Mouse (Mus musculus) midbrain, embryonic 15.5 days (tissue): ENCODE data around the gene Cdc37l1. TPM values are rescaled to one million over a fixed set of nuclear protein-coding genes. Genes with fewer than 3 reads are reported as not detected.
"Not testable (repeated sequence)": the region's sequence is repeated elsewhere in the genome, so short reads cannot be mapped to it uniquely, and the experiment has no call there.

Source experiments
- ATAC-seq: fragments of 200-750 bp; cut with Nextera tagmentation; replicated peaks from 2 replicates; pipeline ENCODE4 v1.8.0; 2017; ENCODE audit warnings: moderate TSS enrichment
- H3K27ac ChIP-seq: fragments of 300-500 bp; sonication (generic); 2 replicates; pipeline ENCODE4 v1.5.1; 2015; ENCODE audit warnings: mild to moderate bottlenecking, inconsistent platforms
- H3K27me3 ChIP-seq: fragments of 300-500 bp; sonication (generic); replicated peaks from 2 replicates; pipeline ENCODE4 v1.6.1; 2015; ENCODE audit warnings: inconsistent platforms
- H3K36me3 ChIP-seq: fragments of 300-500 bp; sonication (generic); replicated peaks from 2 replicates; pipeline ENCODE4 v1.6.1; 2015; ENCODE audit warnings: inconsistent platforms
- H3K4me1 ChIP-seq: fragments of 300-500 bp; sonication (generic); 2 replicates; pipeline ENCODE4 v1.6.1; 2015; ENCODE audit warnings: inconsistent platforms
- H3K4me2 ChIP-seq: fragments of 300-500 bp; sonication (generic); 2 replicates; pipeline ENCODE4 v1.6.1; 2015; ENCODE audit warnings: inconsistent platforms, mild to moderate bottlenecking, moderate library complexity
- H3K4me3 ChIP-seq: fragments of 300-500 bp; sonication (generic); 2 replicates; pipeline ENCODE4 v1.5.1; 2015; ENCODE audit warnings: mild to moderate bottlenecking, inconsistent platforms
- H3K9ac ChIP-seq: fragments of 300-500 bp; sonication (generic); 2 replicates; pipeline ENCODE4 v1.6.1; 2015; ENCODE audit warnings: mild to moderate bottlenecking, inconsistent platforms
- H3K9me3 ChIP-seq: fragments of 300-500 bp; sonication (generic); 2 replicates; pipeline ENCODE4 v1.6.1; 2016; ENCODE audit warnings: inconsistent platforms
- WGBS: fragments of 180-500 bp; shearing (Covaris S2); methylation state at CpG from one replicate; pipeline ENCODE4 v1.1.7; 2015; ENCODE audit warnings: mixed read lengths; 5-methylcytosine and 5-hydroxymethylcytosine counted together
- polyA plus RNA-seq: library from polyadenylated mRNA; unstranded; fragments of >200 nt; fragmentation: Nextera tagmentation; extraction: Ambion mirVana; gene quantifications from 2 replicates; pipeline ENCODE4 v1.2.1, GENCODE M21; 2015

Gene Cdc37l1
- polyA plus RNA-seq, 1 experiment from 2014 or later, result 50.8 TPM

DNA sequence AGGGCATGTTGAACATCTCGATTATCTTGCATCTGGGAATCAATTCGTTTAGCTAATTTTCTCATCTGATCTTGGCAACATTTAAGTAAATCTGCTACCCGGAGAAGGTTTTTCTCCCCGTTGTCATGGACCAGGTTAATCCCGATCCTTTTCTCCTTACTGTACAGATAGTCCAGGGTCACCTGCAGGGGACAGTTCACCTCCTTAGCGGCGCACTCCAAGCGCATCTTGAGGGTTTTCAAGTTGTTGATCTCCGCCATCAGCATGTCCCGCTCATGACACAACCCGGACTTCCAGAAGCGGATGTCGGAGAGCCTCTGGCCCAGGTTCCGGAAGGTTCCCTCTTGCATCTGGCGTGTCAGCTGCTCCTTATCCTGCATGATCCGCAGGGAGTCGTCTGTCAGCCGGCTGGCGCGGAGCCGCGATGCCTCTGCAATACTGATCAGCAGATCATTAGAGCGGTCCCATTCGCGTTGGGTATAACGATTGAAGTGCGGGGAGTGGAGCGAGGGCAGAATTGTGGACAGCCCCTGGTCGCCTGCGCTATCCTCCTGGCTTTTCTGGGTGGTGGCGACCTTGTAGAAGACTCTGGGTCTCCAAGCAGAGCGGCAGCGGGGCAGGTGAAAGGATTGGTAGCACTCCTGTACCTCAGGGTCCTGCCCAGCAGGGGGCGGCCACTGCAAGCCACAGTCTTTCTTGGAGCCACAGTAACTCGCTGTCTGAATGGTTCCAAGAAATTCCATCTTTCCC lies 15.1 kb upstream of the Cdc37l1 start:
- ATAC-seq, result peak; percentile 94
- Histone ChIP-seq H3K4me1 (peaks cover 8% of the 10 kb centered on the region; the same call in 1 of the 2 replicates), H3K27ac (0 out of 2 replicates have a peak overlapping the region, but pooled peaks have one; percentile 36), H3K4me2 (peak overlapping the region; percentile 69), H3K4me3 (peak overlapping the region; percentile 42), H3K9ac (peak overlapping the region; percentile 49), H3K27me3 (0 out of 2 replicates have a peak, but pooled peaks cover 3% of the 10 kb centered on the region), H3K9me3 (no peaks in the 10 kb centered on the region), H3K36me3 (no peaks in the 10 kb centered on the region)
- WGBS, result 16% methylated on average over 35 of the region's 35 CpGs

DNA sequence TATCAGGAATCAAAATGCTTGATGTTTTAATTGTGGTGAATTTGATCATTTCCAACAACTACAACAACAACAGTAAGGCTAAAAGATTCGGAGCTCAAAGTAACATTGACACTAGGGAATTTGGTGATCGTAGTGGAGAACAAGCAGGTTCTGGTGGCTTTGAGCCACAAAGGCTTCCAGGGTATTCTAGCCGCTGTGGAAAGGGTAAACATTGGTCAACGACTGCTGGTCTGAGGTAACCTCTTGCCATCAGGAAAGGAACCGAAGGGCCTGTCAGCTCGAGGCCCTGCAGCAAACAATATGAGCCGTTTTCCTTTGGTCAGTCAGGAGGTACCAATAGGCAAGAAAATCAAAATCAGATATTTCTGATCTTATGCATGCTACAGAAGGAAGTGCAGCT lies 7.5 kb upstream of the Cdc37l1 start:
- Histone ChIP-seq H3K4me3 (no peak overlapping the region), H3K4me1 (no peaks in the 10 kb centered on the region), H3K27ac (no peak overlapping the region), H3K9me3 (no peaks in the 10 kb centered on the region), H3K9ac (no peak overlapping the region), H3K36me3 (no peaks in the 10 kb centered on the region), H3K27me3 (0 out of 2 replicates have a peak, but pooled peaks cover 3% of the 10 kb centered on the region), H3K4me2 (no peak overlapping the region)
- ATAC-seq, result no peak
- 88% methylated on average over 7 of the region's 7 CpGs for WGBS

DNA sequence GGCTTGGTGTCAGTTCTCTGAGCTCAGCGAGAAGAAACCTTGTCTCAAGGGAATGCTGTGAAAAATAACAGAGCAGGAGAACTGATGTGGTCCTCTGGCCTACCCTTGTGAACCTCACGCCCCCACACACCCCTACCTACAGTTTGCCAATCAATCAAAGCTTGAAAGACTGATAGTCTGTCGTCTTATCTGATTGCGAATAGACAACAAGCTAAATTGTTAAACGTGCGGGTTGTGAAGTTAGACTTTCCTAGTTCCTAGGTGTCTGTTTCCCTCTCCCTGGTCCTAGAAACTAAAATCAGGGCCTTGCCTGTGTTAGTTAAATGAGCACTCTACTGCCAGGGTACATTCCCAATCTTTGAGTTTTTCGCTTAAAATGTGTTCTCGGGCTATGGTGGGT lies 637 bp upstream of the Cdc37l1 start:
- Histone ChIP-seq H3K27me3 (0 out of 2 replicates have a peak, but pooled peaks cover 3% of the 10 kb centered on the region), H3K4me1 (peaks cover 16% of the 10 kb centered on the region), H3K9me3 (no peaks in the 10 kb centered on the region), H3K4me3 (peak overlapping the region; percentile 90), H3K27ac (no peak overlapping the region), H3K36me3 (0 out of 2 replicates have a peak, but pooled peaks cover 3% of the 10 kb centered on the region), H3K9ac (peak overlapping the region; percentile 86), H3K4me2 (peak overlapping the region; percentile 61)
- ATAC-seq, result 0 out of 2 replicates have a peak, but pooled peaks have one; percentile 2
- WGBS, result 77% methylated on average over 8 of the region's 8 CpGs

DNA sequence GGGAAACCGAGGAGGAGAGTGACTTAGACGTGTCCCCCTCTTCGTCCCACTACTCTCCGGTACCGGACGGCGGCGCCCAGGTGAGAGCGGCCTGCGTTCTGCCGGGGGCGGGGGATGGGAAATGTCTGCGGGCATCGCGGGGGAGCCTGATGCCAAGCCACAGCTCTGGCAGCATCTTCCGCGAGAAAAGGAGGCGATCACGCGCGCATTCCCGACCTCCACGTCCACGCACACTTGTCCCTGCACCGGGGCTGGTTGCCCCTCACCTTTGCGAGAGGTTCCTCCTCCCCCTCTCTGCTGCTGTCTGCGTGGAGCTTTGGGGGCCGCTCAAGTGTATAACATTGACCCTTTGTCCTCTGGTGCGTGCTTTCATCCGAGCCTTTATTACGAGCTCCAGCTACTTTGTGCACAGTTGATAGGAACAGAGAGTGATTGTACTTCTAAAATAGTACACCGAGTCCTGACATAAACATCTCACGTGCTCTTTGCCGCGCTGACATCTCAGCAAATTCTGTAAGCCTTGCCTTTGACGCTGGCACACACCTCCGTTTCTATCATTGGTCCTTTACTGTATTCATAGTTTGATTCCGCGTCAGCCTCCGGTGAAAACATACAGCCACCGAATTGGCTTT lies 554 bp downstream of the Cdc37l1 start:
- under 1% methylated on average over 41 of the region's 41 CpGs for WGBS
- peak overlapping the region; percentile 61 for H3K4me2 ChIP-seq
- peaks cover 18% of the 10 kb centered on the region for H3K4me1 ChIP-seq
- H3K9ac ChIP-seq, result peak overlapping the region; percentile 86
- peak overlapping the region; percentile 90 for H3K4me3 ChIP-seq
- peak; percentile 72 for ATAC-seq
- H3K27me3 ChIP-seq, result 0 out of 2 replicates have a peak, but pooled peaks cover 3% of the 10 kb centered on the region
- H3K9me3 ChIP-seq, result no peaks in the 10 kb centered on the region
- H3K27ac ChIP-seq, result peak overlapping the region; percentile 88
- 0 out of 2 replicates have a peak, but pooled peaks cover 10% of the 10 kb centered on the region for H3K36me3 ChIP-seq

DNA sequence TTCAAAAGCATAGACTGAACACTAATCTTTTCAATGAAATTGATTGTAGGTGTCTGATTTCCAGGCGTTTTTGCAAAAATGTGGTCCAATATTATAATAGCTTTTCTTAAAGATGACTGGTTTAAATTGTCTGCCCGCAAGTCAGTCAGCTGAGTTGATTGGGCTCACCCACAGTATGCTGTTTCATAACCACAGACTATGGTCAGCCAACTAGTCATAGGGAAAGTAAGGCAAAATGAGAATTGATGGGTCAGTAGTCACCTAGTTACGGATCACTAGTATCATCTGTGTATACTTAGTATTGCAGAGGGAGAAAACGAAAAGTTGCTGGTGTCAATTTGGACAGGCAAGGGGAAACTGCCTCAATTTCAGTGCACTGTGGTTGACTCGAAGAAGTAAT lies 1.2 kb downstream of the Cdc37l1 start:
- no peak overlapping the region for H3K27ac ChIP-seq
- ATAC-seq, result no peak

DNA sequence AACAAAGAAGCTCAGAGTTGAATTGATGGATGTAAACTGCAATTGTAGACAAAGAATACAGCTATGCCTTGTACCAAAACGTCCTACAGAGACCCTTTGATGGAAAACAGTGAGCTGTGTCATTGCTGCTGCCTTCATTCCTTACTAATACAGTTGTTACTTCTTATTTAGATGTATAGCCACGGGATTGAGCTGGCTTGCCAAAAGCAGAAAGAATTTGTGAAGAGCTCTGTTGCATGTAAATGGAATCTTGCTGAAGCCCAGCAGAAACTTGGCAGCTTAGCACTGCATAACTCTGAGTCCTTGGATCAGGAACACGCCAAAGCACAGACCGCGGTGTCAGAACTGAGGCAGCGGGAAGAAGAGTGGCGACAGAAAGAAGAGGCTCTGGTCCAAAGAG lies 4.7 kb downstream of the Cdc37l1 start:
- no peaks in the 10 kb centered on the region for H3K27me3 ChIP-seq
- H3K9me3 ChIP-seq, result no peaks in the 10 kb centered on the region
- 60% methylated on average over 7 of the region's 7 CpGs for WGBS
- H3K4me1 ChIP-seq, result peaks cover 13% of the 10 kb centered on the region
- no peak overlapping the region for H3K4me3 ChIP-seq
- H3K9ac ChIP-seq, result no peak overlapping the region
- no peak for ATAC-seq
- H3K27ac ChIP-seq, result no peak overlapping the region
- peaks cover 12% of the 10 kb centered on the region; the same call in 1 of the 2 replicates for H3K36me3 ChIP-seq
- no peak overlapping the region for H3K4me2 ChIP-seq

More for the DNA sequence above, 1.2 kb downstream of the Cdc37l1 start:
- Histone ChIP-seq H3K36me3 (peaks cover 12% of the 10 kb centered on the region; the same call in 1 of the 2 replicates), H3K4me1 (peaks cover 18% of the 10 kb centered on the region), H3K27me3 (0 out of 2 replicates have a peak, but pooled peaks cover 3% of the 10 kb centered on the region), H3K4me2 (peak overlapping the region; percentile 61), H3K9me3 (no peaks in the 10 kb centered on the region), H3K9ac (peak overlapping the region; percentile 86; the same call in 1 of the 2 replicates), H3K4me3 (peak overlapping the region; percentile 90)
- 71% methylated on average over 5 of the region's 5 CpGs for WGBS

DNA sequence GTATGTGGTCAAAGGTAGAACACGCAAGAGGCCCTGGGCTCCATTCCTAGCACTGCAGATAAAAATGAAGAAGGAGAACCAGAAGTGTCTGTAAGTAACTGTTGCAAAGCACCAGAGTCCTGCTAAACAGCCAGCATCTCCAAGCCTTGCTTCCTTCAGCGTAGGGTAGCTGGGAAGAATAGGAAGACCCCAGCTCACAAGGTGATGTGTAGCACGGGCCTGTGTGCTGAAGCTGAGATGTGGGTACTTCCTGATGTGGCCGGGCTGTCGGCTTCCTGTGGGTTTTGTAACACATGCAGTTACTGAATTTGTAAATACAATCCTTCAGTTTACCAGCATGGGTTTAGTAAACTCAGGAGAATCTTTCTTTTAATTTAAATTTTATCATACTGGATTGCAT lies 5.2 kb downstream of the Cdc37l1 start:
- no peak for ATAC-seq

DNA sequence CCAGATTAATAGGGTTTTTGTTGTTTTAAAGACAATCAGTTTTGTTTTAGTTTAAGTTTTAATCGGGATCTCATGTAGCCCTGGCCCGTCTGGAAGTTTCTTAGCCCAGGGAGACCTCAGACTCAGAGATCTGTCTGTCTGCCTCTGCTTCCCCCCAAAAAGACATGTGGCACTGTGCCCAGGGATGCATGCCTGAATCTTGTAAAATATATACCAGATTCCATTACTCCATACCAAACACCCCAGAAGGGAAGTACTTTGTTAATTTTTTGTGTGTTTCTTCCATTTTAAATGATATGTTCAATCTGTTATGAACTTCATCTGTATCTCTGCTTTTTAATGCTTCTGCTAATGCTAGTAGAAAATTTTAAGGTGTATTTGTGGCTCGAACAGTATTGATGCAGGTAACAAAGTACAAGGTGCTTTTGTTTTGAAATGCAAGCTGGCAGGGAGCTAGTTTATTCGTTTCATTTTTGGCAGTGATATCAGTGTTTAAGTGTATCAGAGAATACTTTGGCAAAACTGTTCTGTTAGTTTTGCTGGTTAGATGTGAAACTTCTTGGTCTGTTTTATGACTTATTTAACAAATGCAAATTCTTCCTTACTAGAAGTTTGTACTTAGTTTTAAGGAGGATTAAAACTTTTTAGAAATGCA lies 8.0 kb downstream of the Cdc37l1 start:
- Histone ChIP-seq H3K4me2 (no peak overlapping the region), H3K4me3 (no peak overlapping the region), H3K27me3 (no peaks in the 10 kb centered on the region), H3K4me1 (0 out of 2 replicates have a peak, but pooled peaks cover 3% of the 10 kb centered on the region), H3K36me3 (peaks cover 24% of the 10 kb centered on the region), H3K9ac (no peak overlapping the region), H3K9me3 (no peaks in the 10 kb centered on the region), H3K27ac (no peak overlapping the region)
- WGBS, result 95% methylated on average over 4 of the region's 4 CpGs
- ATAC-seq, result no peak

More for the DNA sequence above, 5.2 kb downstream of the Cdc37l1 start:
- Histone ChIP-seq H3K36me3 (peaks cover 15% of the 10 kb centered on the region; the same call in 1 of the 2 replicates), H3K9ac (no peak overlapping the region), H3K9me3 (no peaks in the 10 kb centered on the region), H3K4me1 (peaks cover 12% of the 10 kb centered on the region), H3K4me3 (no peak overlapping the region), H3K4me2 (no peak overlapping the region), H3K27me3 (no peaks in the 10 kb centered on the region), H3K27ac (no peak overlapping the region)
- WGBS, result 90% methylated on average over 5 of the region's 5 CpGs

DNA sequence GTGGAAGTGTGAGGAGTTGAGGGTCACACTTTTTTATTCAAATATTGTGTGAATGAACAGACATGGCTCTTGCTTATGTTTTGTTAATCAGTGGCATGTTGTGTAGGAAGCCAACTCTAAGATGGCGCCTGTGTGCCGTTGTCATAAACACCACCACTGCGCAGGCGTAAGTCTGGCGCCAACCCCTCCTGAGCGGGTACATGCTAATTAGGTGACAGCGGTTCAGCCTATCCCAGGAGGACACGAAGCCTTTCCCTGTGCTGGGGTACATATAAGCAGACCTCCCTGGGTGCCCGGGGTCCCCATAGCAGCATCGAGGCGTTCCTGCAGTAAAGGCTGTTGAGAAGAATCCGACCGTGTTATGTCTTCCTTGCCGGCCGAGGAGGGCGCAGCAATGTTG lies 10.2 kb downstream of the Cdc37l1 start:
- H3K4me1 ChIP-seq, H3K4me2 ChIP-seq, H3K27ac ChIP-seq, H3K27me3 ChIP-seq, H3K9me3 ChIP-seq, H3K9ac ChIP-seq, ATAC-seq, H3K4me3 ChIP-seq: not testable (repeated sequence)
- peaks cover 21% of the 10 kb centered on the region for H3K36me3 ChIP-seq
- 97% methylated on average over 16 of the region's 16 CpGs for WGBS

DNA sequence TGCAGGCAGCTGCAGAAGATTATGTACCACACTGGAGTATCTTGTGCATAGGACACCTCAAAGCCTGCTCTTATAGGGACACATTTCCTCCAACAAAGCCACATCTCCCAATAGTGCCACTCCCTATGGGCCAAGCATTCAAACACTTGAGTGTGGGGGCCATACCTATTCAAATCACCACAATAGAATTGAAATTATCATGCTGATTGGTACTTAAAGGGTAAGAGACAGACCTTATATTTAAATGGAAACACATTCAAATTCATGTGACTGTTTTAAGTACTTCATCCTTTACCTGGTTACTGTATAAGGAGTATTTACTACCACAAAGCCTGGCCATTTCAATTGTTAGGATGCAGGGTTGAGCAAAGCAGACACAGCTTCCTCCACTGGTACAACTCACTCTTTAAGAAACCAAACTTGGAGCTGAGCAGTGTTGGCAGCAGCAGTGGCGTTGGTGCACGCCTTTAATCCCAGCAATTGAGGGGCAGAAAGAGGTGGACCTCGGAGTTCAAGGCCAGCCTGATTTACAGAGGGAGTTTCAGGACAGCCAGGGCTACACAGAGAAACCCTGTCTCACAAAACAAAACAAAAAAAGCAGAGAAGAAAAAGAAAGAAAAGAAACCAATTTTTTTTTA lies 18.0 kb downstream of the Cdc37l1 start:
- Histone ChIP-seq H3K27ac (no peak overlapping the region), H3K9ac (no peak overlapping the region), H3K36me3 (peaks cover 24% of the 10 kb centered on the region; the same call in 1 of the 2 replicates), H3K4me2 (no peak overlapping the region), H3K4me3 (no peak overlapping the region), H3K4me1 (no peaks in the 10 kb centered on the region), H3K9me3 (no peaks in the 10 kb centered on the region), H3K27me3 (no peaks in the 10 kb centered on the region)
- ATAC-seq, result no peak
- WGBS, result 88% methylated on average over 3 of the region's 3 CpGs

DNA sequence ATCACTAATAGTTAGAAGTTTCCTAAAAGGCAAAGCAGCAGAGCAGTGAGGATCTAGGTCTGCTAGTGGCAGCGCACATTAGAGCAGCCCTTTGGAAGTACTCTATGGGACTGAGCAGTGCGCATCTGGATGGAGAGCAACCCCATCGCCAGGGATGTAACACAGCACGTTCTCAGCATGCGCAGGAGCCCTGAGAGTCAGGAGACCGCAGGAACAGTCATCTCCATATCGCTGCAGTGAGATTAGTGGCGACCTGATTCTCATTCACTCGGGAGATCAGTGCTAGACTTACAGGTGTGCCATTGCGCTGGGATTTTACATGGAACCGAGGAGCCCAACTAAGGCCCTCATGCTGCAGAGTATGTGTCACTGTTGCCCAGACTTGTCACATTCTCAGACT lies 18.9 kb downstream of the Cdc37l1 start:
- Histone ChIP-seq H3K9me3 (no peaks in the 10 kb centered on the region), H3K9ac (no peak overlapping the region), H3K4me1 (no peaks in the 10 kb centered on the region), H3K4me2 (no peak overlapping the region), H3K27ac (no peak overlapping the region), H3K27me3 (no peaks in the 10 kb centered on the region), H3K4me3 (no peak overlapping the region), H3K36me3 (peaks cover 24% of the 10 kb centered on the region; the same call in 1 of the 2 replicates)
- ATAC-seq, result no peak
- WGBS, result 91% methylated on average over 11 of the region's 11 CpGs
